Mouse (Mus musculus) urinary bladder, adult 2 months (tissue): ENCODE results near the gene 4932411N23Rik. TPM values are rescaled to one million over a fixed set of nuclear protein-coding genes. Genes with fewer than 3 reads are reported as not detected.
"Not testable (repeated sequence)": the region's sequence is repeated elsewhere in the genome, so short reads cannot be mapped to it uniquely, and the experiment has no call there.

Experiments
- DNase-seq: peaks from one replicate; pipeline ENCODE4 v3.0.0; 2022; ENCODE audit warnings: low spot score
- polyA plus RNA-seq: library from polyadenylated mRNA; depleted of rRNA; stranded (reverse); fragments of >200 nt; gene quantifications from 2 replicates; pipeline ENCODE4 v1.2.3, GENCODE M21; 2012; rRNA removed

The 4932411N23Rik gene
- not detected in 2 replicates for polyA plus RNA-seq

- no peak for DNase-seq
Observed at GRCm38 (mm10) chrX:126815768-126816167, at the start of gene 4932411N23Rik. TSS of gene 4932411N23Rik (minus strand) at chrX:126815868.

- DNase-seq = no peak
Observed at GRCm38 (mm10) chrX:126779895-126780294, 35.8 kb downstream of the 4932411N23Rik start.

- DNase-seq = not testable (repeated sequence)
Observed at GRCm38 (mm10) chrX:126777643-126778042, 38.0 kb downstream of the 4932411N23Rik start.

DNA sequence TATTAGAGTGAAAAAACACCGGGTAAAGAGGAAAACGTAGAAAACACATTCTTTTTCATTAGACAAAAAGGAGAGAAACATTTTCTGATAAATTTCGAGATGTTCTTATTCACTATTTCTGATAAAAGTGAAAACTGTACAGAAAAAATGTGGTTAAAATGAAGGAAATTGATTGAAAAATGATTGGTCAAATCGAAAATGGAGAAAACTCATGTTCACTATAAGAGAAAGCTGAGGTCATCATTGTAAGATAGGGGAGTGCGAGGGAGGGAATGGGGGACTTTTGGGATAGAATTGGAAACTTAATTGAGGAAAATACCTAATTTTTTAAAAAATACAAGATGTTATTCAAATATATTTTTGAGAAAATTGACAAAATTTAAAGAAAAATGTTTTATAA lies 40.8 kb downstream of the 4932411N23Rik start:
- not testable (repeated sequence) for DNase-seq

DNA sequence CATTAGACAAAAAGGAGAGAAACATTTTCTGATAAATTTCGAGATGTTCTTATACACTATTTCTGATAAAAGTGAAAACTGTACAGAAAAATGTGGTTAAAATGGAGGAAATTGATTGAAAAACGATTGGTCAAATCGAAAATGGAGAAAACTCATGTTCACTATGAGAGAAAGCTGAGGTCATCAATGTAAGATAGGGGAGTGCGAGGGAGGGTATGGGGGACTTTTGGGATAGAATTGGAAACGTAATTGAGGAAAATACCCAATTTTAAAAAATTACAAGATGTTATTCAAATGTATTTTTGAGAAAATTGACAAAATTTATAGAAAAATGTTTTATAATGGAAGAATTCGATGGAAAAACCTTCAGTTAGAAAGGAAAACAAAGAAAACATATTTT lies 42.2 kb downstream of the 4932411N23Rik start:
- not testable (repeated sequence) for DNase-seq

Other genes starting within 250 kb of the 4932411N23Rik start
- gene Gm382, start 224.1 kb upstream of the 4932411N23Rik start, polyA plus RNA-seq = not detected in 2 replicates